Mouse (Mus musculus) lung, postnatal 0 days (tissue): ENCODE results near the gene Mafk.

Experiments used
- CTCF ChIP-seq: IDR thresholded peaks from 2 replicates; pipeline ENCODE4 v1.5.1; 2016; ENCODE audit warnings: antibody characterized with exemption, mild to moderate bottlenecking
- EP300 ChIP-seq: IDR thresholded peaks from 2 replicates; pipeline ENCODE4 v1.6.1; 2016; ENCODE audit warnings: antibody characterized with exemption, mild to moderate bottlenecking, control low read depth

DNA sequence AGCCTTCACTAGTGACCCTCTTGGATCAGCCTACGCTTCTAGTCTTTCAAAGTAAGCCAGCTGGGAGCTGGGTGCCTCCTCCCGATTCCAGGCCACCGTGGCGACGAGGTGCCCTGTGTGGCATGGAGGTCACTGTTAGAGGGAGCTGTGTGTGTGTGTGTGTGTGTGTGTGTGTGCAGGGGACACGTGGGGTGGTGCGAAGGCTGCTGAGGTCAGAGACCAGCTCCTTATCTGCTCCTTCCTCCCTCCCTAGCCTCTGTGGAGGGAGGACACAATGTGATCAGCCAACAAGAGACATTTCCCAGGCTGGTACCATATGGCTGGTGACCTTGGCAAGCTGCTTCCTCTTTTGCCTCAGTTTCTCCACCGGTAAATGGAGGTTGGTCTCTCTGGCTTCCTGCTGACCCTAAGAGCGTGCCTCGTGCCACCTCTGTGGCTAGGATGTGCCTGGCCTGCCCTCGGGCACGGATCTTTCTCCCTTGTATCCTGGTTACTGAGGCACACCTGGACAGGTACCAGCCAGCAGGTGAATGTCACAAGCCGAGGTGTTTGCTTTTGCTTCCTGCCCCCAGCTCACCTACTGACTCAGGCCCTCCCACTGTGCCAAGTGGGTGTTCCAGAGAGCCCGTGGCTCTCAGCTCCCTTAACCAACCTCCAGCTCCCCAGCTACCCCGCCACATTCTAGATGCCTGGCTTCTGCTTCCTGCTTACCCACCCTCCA is 20.5 kb downstream of the Mafk start:
- no peak for TF ChIP-seq EP300
- TF ChIP-seq CTCF: no peak
